Mouse (Mus musculus) forebrain, embryonic 11.5 days (tissue): ENCODE data around the gene Gps1. TPM values are rescaled to one million over a fixed set of nuclear protein-coding genes. Genes with fewer than 3 reads are reported as not detected.

Experiments
- ATAC-seq: fragments of 200-750 bp; cut with Nextera tagmentation; replicated peaks from 2 replicates; pipeline ENCODE4 v1.8.0; 2017; ENCODE audit warnings: moderate TSS enrichment; ENCODE audit not compliant: low FRiP score
- DNase-seq: peaks from one replicate; pipeline ENCODE4 v3.0.0-alpha.2; 2017; ENCODE audit warnings: low spot score
- H3K27ac ChIP-seq: fragments of 300-500 bp; sonication (generic); 2 replicates; pipeline ENCODE4 v1.5.1; 2014; ENCODE audit warnings: low read depth, low read length
- H3K27me3 ChIP-seq: fragments of 300-500 bp; sonication (generic); 2 replicates; pipeline ENCODE4 v1.6.1; 2014; ENCODE audit warnings: mild to moderate bottlenecking, low read length, mixed read lengths; ENCODE audit not compliant: control insufficient read depth, insufficient read depth
- H3K36me3 ChIP-seq: fragments of 300-500 bp; sonication (generic); 2 replicates; pipeline ENCODE4 v1.6.1; 2014; ENCODE audit warnings: mild to moderate bottlenecking, low read length, moderate library complexity, mixed read lengths; ENCODE audit not compliant: control insufficient read depth, insufficient read depth
- H3K4me1 ChIP-seq: fragments of 300-500 bp; sonication (generic); replicated peaks from 2 replicates; pipeline ENCODE4 v1.6.1; 2014; ENCODE audit warnings: low read length, mixed read lengths; ENCODE audit not compliant: control insufficient read depth, insufficient read depth
- H3K4me2 ChIP-seq: fragments of 300-500 bp; sonication (generic); 2 replicates; pipeline ENCODE4 v1.6.1; 2014; ENCODE audit warnings: low read depth, mild to moderate bottlenecking, low read length, moderate library complexity, mixed read lengths; ENCODE audit not compliant: severe bottlenecking
- H3K4me3 ChIP-seq: fragments of 300-500 bp; sonication (generic); 2 replicates; pipeline ENCODE4 v1.5.1; 2014; ENCODE audit warnings: low read depth, low read length
- H3K9ac ChIP-seq: fragments of 300-500 bp; sonication (generic); 2 replicates; pipeline ENCODE4 v1.6.1; 2014; ENCODE audit warnings: low read length
- H3K9me3 ChIP-seq: fragments of 300-500 bp; sonication (generic); 2 replicates; pipeline ENCODE4 v1.6.1; 2016; ENCODE audit warnings: low read length, mixed read lengths; ENCODE audit not compliant: control insufficient read depth
- WGBS: fragments of 180-500 bp; shearing (Covaris S2); extraction: QIAGEN DNeasy Blood & Tissue Kit; methylation state at CpG from one replicate; pipeline ENCODE4 v1.1.7; 2014; 5-methylcytosine and 5-hydroxymethylcytosine counted together
- polyA plus RNA-seq: library from polyadenylated mRNA; unstranded; fragments of >200 nt; fragmentation: Nextera tagmentation; extraction: Ambion mirVana; gene quantifications from 2 replicates; pipeline ENCODE4 v1.2.1, GENCODE M21; 2014

The Gps1 gene
- polyA plus RNA-seq, 1 experiment from 2014 or later = 271 TPM

DNA sequence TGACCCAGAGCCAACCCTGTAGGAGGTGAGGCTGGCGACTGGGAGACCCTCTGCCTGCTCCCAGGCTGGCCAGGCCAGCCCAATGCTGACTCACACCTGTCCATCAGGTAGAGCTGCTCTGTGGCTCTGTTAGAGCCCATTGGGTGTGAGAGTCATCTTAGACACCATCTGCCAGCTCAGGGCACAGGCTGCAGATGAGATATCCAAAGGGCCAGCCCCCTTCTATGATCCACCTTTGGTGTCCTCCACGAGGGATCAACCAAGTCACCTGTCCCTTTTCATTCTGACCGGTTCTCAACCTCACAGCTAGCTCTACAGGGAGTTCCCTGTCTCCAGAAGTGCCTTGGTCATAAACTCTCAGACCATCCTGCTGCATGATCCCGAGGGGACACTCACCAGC is 38.2 kb downstream of the Gps1 start:
- Histone ChIP-seq H3K9ac (peak overlapping the region; percentile 93), H3K4me3 (peak overlapping the region; percentile 87), H3K27me3 (no peaks in the 10 kb centered on the region), H3K27ac (no peak overlapping the region), H3K4me2 (peak overlapping the region; percentile 98), H3K4me1 (peaks cover 29% of the 10 kb centered on the region), H3K9me3 (no peaks in the 10 kb centered on the region), H3K36me3 (peaks cover 36% of the 10 kb centered on the region)
- no peak for DNase-seq
- ATAC-seq = no peak
- WGBS = 55% methylated on average over 4 of the region's 4 CpGs

DNA sequence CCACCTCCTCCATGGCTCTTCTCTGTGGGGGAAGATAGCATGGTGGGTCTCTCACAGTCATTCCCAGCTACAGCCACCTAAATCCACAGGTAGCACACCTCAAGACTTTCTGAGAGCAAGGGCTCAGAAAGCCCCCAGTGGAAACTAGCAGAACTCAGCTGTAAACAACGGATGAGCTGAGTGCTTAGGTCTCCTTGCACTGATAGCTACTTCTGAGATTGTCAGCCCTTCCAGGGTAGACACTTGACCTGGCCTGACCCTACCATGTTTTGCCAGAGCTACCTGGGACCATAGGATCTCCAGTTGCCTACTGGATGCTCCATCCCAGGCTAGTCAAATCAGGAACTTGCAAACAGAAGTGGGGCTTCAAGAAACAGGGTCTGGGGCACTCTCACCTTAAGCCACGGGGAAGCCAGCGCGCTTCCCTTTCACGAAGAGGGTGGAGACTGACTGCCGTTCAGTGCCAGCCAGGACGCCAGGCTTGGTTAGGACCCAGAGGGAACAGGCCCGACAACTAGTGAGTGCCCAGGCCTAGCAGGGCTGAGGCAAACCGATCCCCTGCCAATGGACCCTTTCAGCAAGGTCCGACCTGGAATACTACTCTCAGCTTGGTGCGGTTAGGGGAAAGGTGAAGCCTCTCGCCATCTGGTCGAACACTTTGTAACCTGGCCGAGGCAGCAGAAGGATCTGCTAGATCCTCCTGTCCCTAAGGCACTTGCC is 38.9 kb downstream of the Gps1 start:
- no peak for ATAC-seq
- Histone ChIP-seq H3K4me2 (peak overlapping the region; percentile 98), H3K27ac (peak overlapping the region; percentile 99), H3K9me3 (no peaks in the 10 kb centered on the region), H3K36me3 (peaks cover 30% of the 10 kb centered on the region), H3K9ac (peak overlapping the region; percentile 93), H3K4me1 (peaks cover 29% of the 10 kb centered on the region), H3K4me3 (peak overlapping the region; percentile 87), H3K27me3 (no peaks in the 10 kb centered on the region)
- WGBS = 1% methylated on average over 14 of the region's 14 CpGs
- DNase-seq = no peak

DNA sequence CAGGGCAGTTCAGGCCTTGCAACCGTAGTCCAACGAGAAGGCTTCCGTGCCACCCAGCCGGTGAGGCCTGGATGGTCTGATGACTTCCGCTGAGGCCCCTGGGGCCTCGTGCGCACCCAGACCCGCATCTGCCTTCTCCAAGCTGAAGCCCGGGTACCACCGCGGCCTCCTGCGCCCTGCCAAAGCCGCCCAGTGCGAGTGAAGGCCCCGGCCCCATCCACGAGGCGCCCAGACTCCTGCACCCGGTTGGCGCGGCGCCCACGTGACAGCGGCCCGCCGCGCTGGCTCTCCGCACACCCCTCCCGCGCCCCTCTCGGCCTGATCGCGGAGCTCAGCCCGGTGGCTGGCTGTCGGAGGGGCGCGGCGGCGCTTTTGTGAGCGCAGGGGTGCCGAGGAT is 39.5 kb downstream of the Gps1 start:
- H3K4me1 ChIP-seq = peaks cover 29% of the 10 kb centered on the region
- H3K9ac ChIP-seq = peak overlapping the region; percentile 93
- peak overlapping the region; percentile 87 for H3K4me3 ChIP-seq
- H3K9me3 ChIP-seq = no peaks in the 10 kb centered on the region
- H3K27me3 ChIP-seq = no peaks in the 10 kb centered on the region
- peaks cover 25% of the 10 kb centered on the region for H3K36me3 ChIP-seq
- ATAC-seq (peak; percentile 63), DNase-seq (no peak)
- peak overlapping the region; percentile 98 for H3K4me2 ChIP-seq
- under 1% methylated on average over 40 of the region's 40 CpGs for WGBS
- H3K27ac ChIP-seq = peak overlapping the region; percentile 99

DNA sequence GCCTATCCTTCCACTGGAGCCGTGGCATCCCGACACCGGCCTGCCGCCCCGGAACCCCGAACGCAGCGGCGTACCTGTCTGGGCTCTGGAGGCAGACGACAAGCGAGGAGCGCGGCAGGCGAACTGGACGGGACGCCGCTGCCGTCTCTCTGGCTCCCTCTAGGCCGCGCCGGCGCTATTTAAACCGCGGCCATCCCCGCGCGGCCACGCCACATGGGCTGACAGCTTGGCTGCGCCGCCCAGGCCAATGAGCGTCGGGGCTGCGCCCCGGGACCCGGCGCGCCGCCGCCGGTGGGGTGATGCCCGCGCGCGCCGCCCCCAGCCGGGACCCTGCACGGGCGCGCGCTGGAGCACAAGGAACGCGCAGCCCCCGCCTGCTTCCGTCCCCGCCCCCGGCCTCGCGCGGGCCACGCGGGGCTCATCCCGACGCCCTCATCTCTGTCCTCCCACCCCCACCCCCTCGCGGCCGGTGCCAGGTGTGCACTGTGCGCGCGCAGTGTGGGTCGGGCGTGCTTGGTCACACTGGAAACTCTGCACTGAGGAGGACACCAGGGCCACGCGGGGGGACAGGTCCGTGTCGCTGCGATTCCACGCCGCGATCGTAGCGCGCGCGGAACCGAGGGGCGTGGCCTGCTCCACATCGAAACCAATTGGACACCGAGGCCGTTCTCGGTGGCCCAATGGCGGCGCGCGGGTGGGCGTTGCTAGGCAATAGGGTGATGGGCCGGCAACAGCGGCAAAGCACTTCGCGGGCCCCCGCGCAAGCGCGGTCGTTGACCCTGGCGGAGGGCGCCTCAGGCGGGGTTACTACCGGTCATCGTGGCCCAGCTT is 40.1 kb downstream of the Gps1 start, which contains the start of gene Fasn:
Gene Fasn, minus strand, starts transcription at position 592 of the 831 bp plus-strand sequence.
- Histone ChIP-seq H3K4me3 (peak within 1 kb of the TSS; percentile 87), H3K27ac (peak within 1 kb of the TSS; percentile 99), H3K4me2 (peak within 1 kb of the TSS; percentile 98), H3K9ac (peak within 1 kb of the TSS; percentile 93), H3K36me3 (peaks cover 19% of the 10 kb centered on the region), H3K27me3 (no peaks in the 10 kb centered on the region), H3K9me3 (no peaks in the 10 kb centered on the region), H3K4me1 (peaks cover 29% of the 10 kb centered on the region)
- peak; percentile 99 for DNase-seq
- ATAC-seq = peak; percentile 89
- WGBS = under 1% methylated on average over 102 of the region's 109 CpGs

DNA sequence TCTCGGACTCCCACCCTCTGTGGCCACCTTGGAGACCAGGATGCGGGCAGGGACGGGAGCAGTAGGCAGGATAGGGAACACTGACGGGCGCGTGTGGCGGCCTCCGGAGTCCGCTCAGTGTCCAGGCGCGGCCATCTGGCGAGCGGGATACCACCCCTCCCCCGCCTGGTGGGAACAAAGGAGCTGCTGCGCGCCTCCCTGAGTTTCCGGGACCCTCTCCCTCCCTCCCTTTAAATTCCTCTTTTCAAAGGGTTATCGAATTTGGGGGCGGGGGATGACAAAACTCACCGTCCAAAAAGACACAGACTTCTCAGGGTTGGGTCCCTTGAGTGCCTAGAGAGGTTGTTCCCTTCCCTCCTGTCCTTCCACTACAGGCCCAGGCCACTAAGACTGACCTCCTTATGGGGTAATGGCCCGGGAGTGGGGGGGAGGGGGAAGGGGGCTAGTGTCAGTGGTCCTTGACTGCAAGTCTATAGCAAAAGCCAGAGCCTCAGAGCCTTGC is 40.8 kb downstream of the Gps1 start:
- peaks cover 12% of the 10 kb centered on the region; the same call in 1 of the 2 replicates for H3K36me3 ChIP-seq
- WGBS = under 1% methylated on average over 21 of the region's 21 CpGs
- no peaks in the 10 kb centered on the region for H3K9me3 ChIP-seq
- DNase-seq (no peak), ATAC-seq (peak; percentile 32)
- H3K9ac ChIP-seq = peak overlapping the region; percentile 93
- H3K27me3 ChIP-seq = no peaks in the 10 kb centered on the region
- peak overlapping the region; percentile 98 for H3K4me2 ChIP-seq
- H3K27ac ChIP-seq = peak overlapping the region; percentile 99
- H3K4me3 ChIP-seq = peak overlapping the region; percentile 87
- H3K4me1 ChIP-seq = peaks cover 29% of the 10 kb centered on the region

DNA sequence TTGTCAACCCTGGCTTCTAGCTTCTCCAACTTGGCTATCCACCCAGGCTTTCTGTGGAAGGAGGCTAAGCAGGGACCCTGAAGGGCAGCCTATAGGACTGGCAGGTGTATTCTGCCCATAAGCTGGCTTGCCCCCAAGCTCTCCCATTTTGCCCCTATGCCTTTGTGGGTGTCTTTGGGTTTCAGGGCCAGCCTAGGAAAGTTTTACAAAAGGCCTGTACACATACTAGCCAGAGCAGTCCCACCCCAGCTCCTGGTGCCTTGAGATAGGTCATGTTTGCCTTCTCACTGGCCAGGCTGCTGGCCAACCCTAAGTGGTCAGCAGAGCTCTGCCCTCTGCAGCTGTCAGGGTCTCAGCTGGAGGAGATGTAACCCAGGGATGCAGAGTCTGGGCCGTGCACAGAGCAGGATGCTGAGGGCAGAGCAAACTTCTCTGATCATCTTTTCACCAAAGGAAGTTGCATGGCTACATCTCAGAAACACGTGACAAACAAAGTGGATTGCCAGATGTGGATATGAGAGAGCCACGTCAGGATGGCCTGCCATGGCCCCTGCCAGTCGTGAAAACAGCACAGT is 41.3 kb downstream of the Gps1 start:
- Histone ChIP-seq H3K4me1 (peaks cover 29% of the 10 kb centered on the region), H3K27ac (peak overlapping the region; percentile 99), H3K9ac (peak overlapping the region; percentile 93), H3K4me3 (peak overlapping the region; percentile 87), H3K4me2 (peak overlapping the region; percentile 98), H3K27me3 (no peaks in the 10 kb centered on the region), H3K36me3 (peaks cover 7% of the 10 kb centered on the region; the same call in 1 of the 2 replicates), H3K9me3 (no peaks in the 10 kb centered on the region)
- ATAC-seq (peak; percentile 0; the same call in 1 of the 2 replicates), DNase-seq (no peak)
- whole genome bisulfite sequencing = 50% methylated on average over 4 of the region's 4 CpGs

DNA sequence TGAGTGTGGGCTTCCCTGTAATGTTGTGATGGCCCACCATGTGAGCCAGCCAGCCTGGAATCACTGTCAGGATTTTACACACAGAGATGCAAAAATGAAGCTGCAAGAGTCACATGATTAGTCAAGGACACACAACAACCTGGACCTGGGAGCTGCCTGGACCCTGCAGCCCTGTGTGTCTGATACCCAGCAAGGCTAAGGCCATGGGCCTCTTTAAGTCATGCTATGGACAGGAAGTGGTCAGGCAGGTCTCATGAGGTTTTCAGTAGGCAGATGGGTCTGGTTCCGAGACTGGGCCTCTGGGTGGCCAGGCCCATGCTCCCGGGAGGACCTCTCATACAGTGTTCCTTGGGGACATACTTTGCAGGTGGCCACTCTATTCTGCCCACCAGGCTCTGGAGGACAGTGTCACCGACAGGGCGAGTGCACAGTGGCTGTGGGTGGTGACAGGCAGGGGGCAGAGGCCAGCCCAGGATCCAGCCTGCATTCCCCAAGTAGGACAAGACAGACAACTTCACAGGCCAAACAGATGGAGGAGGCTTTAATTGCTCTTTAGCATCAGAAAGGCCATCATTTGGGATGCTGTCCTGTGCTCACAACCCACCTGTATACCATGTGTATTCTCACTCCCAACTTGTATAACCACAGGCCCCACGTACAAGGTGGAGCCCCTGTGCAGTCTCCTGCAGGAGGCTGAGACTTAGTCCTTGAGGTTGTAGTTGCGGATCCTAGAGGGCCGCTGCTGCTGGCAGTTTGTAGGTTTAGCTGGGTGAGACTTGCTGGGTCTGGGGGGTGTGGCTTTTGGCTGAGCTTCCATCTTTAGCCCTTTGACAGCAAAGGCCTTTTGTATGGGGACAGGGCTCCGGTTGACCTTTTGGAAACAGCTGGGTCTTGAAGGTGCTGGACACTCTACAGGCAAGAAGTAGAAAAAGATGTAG is 42.2 kb downstream of the Gps1 start:
- Histone ChIP-seq H3K9ac (peak overlapping the region; percentile 93; the same call in 1 of the 2 replicates), H3K4me2 (no peak overlapping the region), H3K9me3 (no peaks in the 10 kb centered on the region), H3K27me3 (no peaks in the 10 kb centered on the region), H3K27ac (peak overlapping the region; percentile 99), H3K4me1 (peaks cover 29% of the 10 kb centered on the region), H3K36me3 (no peaks in the 10 kb centered on the region; the same call in 1 of the 2 replicates), H3K4me3 (no peak overlapping the region)
- DNase-seq = no peak
- WGBS = 79% methylated on average over 8 of the region's 8 CpGs
- ATAC-seq = no peak
